Mouse (Mus musculus) lung, postnatal 36 days (tissue): ENCODE data around the gene Gprasp1.
"Not testable (repeated sequence)": the region's sequence is repeated elsewhere in the genome, so short reads cannot be mapped to it uniquely, and the experiment has no call there.

ENCODE experiments used
- DNase-seq: peaks from one replicate; pipeline ENCODE4 v3.0.0; 2022; ENCODE audit warnings: mixed read lengths

Gene Gprasp1

DNA sequence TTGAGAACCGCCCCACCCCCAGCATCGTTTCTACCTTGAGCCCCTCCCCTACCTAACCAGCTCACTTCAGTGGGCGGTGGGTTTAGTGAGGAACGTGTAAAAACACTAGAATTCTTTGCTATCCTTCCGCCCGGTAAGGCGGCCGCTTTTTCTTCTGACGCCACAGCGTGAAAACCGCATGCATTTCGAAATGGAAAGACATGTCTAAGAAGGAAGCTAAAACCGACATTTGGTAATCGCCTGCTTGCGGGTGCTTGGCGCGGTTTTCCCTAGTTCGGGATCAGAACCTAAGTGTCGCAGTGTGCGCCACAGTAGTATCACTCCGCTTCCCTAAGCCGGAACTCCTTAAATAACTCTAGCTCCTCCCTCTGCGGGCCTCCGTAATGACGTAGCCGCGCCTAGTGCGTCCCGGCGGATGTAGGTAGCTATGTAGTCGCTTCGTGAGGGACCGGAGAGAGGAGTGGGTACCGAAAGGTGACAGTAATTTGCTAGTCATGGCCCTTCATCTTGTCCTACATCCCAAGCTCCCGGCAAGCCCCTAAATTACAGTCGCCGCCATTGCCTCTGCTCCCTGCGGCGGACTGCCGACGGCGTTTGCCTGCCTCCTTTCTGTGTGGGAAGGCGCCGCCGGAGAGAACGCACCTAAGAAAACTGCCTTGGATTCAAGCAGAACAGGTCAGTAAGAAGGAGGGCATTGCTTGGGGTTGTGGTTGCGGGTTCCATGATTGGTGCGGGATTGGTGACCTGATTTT, at the start of gene Gprasp1, which contains the start of gene Armcx5:
TSS of gene Gprasp1 (plus strand) at position 430 of the 752 bp plus-strand sequence.
TSS of gene Armcx5 (plus strand) at position 430 of the 752 bp plus-strand sequence.
- DNase-seq: peak; percentile 95

DNA sequence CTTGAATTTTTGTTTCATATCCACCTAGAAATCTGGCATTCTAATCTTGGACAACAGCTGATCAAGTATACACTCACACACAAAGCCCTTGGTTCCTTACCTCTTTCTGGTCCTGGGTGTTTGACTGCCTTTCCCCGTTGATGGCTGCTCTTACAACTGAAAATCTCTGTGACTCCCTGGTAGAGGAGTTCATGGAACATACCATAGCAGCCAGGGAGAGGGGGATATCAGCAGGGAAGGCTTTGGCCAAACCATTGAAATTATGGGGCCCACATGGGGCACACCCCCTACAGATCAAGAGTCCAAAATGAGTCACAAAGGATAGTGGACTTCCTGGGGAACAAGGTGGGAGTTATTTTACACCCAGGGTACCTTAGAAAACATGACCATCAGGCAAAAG, 48.9 kb upstream of the Gprasp1 start, which contains the start of gene Tcp11x2:
TSS of gene Tcp11x2 (minus strand) at position 158 of the 400 bp plus-strand sequence.
- no peak for DNase-seq

DNA sequence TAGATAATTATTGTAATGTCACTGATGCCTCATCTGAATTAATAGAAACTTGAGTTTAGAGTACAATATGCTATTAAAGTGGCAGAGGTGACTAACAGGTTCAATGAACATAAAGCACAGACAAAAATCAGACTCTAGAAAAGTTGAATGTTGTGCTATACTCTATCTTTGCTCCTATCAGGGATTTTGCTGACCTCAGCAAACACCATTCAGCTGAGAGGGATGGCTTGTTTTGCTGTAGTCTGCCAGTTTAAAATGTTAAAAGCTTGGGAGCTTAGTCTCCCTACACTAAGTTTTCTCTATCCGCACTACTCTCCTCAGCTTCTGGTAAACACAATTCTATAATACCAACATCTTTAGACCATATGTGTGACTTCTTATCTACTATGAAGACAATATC, 39.4 kb upstream of the Gprasp1 start:
- DNase-seq: no peak

DNA sequence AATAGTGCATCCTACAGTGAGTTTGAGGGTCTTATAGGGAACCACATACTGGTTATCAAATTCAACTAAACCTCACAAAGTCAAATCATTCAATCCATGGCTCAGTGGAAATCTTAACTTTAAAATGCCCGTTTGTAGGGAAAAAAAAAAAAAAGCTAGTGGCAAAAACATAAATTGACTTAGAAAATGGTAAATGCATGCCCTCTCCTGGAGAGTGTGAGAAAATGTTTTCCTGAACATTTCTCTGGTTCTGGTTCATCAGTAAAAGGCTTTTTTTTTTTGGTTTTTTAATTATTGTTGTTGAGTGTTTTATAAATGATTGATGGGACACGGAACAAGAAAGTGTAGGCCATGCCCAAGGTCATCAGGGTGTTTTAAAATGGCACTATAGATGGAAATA, 38.2 kb upstream of the Gprasp1 start:
- no peak for DNase-seq

DNA sequence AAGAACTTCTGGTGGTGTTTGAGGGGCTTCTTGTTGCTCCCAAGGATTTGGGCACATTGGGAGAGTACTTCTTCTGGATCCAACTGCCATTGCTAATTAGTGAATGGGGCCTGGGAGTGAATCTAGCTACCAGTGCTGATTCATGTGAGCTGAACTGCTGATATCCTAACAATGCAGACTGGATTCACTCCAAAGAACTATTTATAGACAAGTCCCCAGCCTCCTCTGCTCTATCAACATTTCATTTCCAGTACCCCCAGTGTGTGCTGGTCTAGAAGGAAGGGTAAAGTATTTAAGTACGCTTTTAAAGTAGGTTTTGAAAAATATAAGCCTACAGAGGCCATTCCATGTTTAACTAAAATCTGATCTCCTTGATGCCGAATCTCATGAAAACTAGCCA, 29.7 kb upstream of the Gprasp1 start:
- DNase-seq: no peak

DNA sequence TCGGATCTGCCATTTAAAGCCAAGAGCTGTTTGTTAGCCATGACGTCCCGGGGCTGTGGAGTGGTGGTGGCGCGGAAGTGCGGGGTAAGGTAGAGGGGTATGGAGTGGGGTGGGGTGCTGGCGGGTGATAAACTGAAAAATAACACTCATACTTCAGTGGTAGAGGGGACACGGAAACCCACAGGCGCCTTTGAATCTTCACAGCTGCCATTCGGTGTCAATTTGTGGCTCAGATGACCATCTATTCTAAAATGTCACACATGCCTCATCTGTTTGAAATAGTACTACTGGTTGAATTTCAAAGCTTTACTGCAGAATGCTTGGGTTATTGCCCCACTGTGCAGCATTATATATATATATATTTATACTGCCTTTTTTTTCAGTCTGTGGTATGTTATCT, 17.4 kb upstream of the Gprasp1 start, which contains the start of gene Tmsb15a:
TSS of gene Tmsb15a (minus strand) at position 101 of the 400 bp plus-strand sequence.
- no peak for DNase-seq

DNA sequence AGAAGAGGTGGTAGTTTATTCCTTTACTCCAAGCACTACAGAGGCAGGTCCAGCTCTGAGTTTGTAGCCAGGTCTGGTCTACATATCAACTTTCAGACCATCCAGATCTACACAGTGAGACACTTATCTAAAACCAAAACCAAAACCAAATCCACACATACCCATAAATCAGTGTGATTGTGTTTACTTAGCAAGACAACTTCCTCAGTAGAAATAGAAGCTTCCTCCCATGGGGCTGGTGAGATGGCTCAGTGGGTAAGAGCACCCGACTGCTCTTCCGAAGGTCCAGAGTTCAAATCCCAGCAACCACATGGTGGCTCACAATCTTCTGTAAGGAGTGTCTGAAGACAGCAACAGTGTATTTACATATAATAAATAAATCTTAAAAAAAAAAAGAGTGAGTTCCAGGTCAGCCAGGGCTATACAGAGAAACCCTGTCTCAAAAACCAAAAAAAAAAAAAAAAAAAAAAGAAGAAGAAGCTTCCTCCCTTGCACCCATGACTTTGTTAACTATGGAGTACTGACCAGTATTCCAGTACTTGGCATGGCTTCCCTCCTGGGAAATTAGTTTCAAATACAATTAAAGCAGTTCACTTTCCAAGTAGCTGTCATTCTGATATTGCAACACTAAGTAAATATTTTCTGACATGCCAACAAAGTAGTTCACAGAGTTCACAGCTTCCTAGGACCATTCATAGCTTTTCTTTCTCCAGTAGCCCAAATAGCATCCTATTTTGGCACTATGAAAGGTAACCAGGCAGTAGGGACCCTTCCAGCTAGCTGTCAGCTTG, 3.6 kb upstream of the Gprasp1 start:
- DNase-seq: peak; percentile 3

DNA sequence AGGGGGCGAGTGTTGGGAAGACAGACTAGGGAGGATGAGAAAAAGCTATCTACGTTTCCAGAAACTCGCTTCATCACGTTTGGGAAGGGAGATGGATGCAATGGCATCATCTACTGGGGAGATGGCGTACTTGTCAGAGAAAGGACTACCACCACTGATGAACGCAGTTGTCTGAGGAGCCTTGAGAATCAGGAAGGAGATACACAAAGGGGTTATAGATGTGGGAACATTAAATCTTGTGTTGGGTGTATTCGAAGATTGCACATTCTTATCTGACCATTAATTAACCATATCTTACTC, 473 bp downstream of the Gprasp1 start:
- no peak for DNase-seq

DNA sequence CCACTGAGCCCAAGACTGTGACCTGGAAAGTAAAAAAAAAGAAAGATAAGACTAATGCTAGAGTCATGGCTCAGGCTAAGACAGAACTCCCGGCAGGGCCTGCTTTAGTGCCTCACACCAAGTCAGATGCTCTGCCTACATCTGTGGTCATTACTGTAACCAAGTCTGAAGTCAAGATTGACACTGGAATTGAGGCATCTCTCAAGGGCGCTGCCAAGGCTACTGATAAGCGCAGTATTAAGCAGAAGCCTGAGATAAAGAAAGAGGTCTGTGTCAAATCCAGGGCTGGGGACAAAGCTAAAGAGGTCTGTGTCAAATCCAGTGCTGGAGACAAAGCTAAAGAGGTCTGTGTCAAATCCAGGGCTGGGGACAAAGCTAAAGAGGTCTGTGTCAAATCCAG, 2.8 kb downstream of the Gprasp1 start:
- not testable (repeated sequence) for DNase-seq

DNA sequence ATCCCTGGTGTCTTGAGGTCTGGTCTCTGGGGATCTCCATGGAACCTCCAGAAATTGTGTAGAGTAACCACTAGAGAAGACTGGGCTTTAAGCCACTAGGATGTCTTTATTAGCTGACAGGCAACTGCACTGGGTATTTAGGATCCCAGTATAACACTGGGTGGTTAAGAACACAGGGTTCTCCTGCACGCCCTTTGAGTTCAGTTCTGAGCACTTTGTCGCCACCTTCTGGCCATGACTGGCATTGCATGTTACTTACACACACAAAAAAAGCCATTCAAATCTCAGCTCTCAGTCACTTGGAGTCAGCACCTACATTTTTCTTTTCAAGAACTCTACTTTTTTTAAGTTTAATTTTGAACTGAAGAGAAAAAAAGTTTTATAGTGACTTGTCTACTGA, 10.3 kb downstream of the Gprasp1 start:
- peak; percentile 85 for DNase-seq

DNA sequence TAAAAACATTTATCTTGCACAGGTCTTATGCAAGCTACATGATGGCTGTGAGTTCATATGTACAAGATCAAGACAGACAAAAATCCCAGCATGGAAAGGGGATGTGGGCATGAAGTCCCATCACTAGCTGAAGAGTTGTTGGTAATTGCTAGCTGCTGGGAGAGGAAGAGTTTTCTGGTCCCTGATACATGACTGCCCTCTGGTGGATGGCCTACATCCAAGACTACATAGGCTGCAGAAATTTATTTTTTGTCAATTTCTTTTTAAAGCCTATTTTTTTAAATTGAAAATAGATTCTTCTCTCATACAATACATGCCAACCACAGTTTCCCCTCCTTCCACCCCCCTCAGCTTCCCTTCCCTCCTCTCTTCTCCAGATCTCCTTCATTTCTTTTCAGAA, 19.2 kb downstream of the Gprasp1 start:
- peak; percentile 32 for DNase-seq

DNA sequence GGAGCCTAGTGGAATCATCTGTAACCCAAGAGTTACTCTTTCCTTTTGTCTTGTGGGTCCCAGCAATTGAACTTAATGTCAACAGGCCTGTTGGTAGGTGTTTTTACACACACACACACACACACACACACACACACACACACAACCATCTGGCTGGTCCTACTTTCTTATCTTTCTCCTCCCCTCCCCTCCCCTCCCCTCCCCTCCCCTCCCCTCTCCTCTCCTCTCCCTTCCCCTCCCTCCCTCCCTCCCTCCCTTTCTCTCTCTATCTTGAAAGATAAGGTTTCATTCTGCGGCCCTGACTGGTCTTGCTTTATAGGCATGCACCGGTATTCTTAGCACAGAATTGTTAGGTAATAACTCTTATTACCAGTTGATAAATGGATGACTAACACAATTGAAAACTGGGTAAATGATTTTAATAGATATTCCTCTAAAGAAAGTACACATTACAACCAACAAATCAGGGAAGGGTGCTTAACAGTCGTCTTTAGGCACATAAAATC, 25.6 kb downstream of the Gprasp1 start:
- DNase-seq: no peak

DNA sequence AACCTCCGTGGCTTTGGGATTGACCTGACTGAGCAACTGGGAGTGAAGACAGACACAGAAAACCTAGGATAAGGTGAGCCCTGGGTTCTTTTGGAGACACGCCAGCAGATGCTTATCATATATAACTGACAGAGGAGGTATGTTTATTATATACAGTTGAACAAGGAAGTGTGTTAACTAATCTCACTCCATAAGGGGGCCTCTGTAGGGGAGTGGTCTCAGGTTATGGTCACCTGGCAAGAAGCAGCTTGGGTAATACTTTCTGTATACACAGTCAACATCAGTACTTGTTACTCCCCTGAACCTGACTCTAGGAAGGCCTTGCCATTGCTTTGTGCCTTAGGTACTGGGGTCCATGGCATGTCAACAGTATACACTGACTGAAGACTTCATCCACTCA, 26.0 kb downstream of the Gprasp1 start:
- DNase-seq: no peak

DNA sequence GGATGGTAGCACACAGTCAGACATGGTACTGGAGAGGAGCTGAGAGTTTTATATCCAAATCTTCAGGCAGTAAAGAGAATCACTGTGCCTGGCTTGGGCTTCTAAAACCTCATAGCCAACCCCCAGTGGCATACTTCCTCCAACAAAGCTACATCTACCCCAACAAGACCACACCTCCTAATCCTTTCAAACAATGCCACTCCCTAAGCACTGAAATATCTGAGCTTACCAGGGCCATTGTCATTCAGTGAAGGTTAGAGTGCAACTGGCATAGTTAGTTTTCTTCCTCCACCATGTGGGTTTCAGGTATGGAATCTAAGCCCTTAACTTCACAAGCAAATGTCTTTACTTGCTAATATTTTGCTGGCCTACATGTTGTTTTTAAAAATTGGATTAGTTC, 49.0 kb downstream of the Gprasp1 start:
- DNase-seq: no peak

DNA sequence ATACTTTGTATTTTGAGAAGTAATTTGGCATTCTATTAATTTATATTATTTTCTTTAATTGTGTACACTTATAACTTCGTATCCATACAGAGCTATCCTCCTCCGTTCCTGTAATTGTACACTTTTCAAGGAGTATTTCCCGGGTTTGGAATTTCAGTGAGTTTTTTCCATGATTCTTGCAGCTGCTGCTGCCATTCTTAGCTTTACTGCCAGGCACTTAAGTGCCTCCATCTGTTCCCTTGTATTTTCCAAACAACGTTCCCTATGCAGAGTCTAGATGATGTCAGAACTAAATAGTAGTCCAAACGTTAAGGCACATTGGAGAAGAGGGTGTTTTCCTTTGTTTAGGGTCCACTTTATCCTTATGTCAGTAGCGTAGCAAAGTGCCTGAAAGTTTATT, 49.8 kb downstream of the Gprasp1 start:
- DNase-seq: no peak

DNA sequence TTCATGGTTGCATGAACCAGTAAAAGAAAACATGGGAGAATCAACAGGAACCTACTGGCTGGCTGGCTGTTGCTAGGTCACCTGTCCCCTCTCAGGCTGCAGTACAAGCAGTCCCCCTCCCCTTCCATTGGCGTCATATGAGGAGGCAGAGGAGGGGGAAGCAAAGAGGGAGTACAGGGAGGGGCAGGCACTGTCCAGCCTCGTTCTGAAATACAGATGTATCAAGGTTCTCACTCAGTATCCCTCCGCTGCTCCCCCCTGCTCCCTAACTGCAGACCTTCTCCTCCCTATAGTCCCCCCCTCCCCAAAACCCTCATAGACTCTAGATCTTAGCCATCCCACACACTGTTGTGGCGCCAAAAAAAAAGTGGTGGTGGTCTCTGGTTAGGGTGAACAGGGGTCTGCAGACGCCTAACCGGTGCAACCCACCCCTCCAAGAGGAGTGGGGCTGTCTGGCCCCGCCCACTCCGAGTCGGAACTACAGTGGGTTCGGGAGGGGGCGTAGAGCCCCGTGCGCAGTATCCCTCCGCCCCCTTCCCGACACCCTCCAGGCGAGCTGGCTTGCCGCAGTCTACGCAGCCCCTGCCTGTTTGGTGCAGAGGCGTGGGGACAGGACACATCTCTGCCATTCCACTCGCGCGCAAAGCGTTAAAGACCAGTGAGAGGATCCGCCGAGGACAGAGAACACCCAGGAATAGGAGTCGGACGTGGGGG, 53.2 kb downstream of the Gprasp1 start:
- peak; percentile 14 for DNase-seq

DNA sequence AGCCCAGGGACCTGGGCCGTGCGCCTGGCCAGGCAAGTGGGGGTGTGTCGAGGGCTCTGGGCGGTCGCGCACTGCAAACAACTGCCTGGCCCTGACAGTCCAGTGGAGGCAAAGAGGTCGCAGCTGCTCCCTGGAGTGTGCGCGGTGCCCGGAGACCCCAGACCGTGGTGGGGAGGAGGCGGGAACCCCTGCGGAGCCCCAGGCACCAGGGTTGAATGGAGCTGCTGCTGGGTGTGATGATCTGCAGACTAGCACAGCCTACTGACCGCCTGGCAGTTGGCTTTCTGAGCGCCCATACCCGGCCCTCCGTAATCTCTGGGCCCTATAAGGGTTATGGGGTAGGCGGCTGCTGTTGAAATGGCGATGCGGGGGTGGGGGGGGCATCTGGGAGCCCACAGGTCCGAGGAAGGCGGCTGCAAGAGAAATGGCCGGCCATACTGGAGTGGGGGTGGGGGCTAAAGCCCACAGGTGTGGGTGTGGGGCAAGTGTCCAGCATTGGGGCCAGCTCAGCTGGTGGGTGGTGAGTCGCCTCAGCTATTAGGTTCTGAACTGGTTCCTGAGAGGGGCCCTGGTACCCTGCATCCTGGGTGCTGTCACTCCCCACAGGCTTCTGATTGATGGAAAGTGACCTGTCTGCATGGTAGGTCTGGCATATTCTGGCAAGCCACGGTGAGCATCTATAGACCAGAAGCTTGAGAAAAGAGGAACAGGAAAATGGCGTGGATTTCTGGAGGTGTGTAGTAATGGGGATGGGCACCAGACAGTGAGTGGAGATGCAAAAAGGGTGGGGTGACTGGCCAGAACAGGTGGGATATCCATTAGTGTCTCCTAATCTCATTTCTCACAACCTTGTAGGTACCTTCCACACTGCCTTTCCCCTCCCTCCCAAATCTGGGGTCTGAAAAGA, 54.0 kb downstream of the Gprasp1 start:
- not testable (repeated sequence) for DNase-seq

DNA sequence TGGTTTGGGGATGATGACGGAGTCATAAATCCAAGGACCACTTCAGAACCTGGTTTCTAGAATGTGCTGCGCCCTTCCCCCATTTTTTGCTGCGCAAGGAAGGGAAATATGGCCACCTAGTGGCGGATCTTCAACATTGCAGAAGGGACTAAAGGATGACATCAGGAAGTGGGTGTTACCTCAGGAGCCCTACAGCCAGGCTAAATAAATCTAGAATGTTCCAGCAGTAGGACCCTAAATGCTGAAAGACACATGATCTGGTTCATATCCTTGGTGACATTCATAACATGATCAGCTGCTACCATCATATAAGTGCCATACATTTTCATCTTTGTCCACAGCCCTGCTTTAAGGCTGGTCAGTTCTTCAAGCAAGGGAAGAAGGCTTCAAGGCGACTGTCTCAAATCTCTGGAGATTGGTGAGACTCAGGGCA, 54.7 kb downstream of the Gprasp1 start, which contains the start of gene Bhlhb9:
TSS of gene Bhlhb9 (plus strand) at position 383 of the 433 bp plus-strand sequence.
- DNase-seq: peak; percentile 63

DNA sequence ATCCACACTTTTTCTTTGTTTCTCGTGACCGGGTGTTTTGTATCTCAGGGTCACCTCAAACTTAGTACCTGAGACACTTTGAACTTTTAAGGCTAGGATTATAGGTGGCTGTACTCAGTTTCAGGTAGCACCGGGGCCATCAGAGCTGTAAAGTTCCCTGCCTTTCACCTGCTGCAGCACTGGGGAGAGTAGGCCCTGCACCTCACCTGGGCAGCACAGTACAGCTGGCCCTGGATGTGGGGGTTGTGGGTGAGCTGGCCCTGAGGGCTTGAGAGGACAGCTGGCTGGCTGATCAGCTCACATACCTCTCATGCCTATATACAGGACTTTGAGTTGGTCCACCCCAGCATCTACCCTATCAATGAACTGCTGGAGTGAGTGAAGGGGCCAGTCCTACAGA, 61.6 kb downstream of the Gprasp1 start:
- DNase-seq: no peak

DNA sequence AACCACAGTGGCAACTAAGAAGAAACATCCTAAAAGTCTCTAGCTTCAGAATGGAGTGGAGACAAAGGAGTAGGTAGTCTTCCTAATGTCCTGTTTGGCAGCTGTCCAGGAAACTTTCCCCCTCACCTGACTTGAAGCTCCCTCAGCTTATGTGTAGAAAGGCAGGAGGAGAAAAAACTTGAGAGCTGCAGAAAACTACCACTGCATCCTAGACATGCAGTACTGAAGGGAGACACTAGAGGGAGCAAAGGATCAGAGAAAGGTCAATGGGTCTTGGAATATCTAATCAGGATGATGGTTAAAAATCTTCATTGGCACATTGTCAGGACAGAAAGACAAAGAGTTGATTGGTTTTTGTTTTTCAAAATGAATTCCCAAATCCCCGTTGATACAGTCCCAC, 63.2 kb downstream of the Gprasp1 start:
- DNase-seq: peak; percentile 73

DNA sequence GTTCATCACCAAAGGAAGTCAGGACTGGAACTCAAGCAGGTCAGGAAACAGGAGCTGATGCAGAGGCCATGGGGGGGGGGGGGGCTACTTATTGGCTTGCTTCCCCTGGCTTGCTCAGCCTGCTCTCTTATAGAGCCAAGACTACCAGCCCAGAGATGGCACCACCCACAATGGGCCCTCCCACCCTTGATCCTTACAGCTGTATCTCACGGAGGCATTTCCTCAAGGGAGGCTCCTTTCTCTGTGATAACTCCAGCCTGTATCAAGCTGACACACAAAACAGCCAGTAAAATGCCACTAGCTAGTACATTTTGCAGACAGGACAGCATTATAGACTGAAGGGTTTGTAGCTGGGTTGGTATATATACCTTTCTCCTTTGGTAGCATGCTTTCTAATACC, 93.4 kb downstream of the Gprasp1 start:
- DNase-seq: not testable (repeated sequence)

DNA sequence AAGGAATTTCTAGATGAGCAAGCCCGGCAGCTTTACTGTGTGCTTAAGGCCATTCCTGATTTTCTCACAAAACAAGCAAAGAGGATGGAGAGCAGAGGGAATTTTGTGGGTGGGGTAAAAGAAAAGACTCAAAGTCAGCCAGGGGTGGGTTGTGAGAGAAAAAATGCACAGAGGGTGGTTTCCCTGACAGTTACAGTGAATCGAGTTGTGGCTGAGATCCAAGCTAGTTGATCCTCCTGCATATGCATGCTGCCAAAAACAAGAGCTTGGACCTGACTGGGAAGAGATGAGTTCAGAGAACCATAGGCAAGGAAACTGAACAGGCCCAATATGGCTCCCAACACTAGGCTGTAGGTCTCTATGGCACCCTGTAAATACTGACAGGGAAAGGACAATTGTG, 95.4 kb downstream of the Gprasp1 start:
- DNase-seq: no peak
